Mouse (Mus musculus) cortical plate, adult 2 months (tissue): ENCODE data around the gene Mob3a. TPM values are rescaled to one million over a fixed set of nuclear protein-coding genes. Genes with fewer than 3 reads are reported as not detected.

Experiments used
- H3K27ac ChIP-seq: fragments of 200-500 bp; 2 replicates; pipeline ENCODE4 v1.5.1; 2012; ENCODE audit warnings: low read length, control low read depth, inconsistent platforms; ENCODE audit not compliant: insufficient read depth
- H3K4me1 ChIP-seq: fragments of 200-500 bp; 2 replicates; pipeline ENCODE4 v1.6.1; 2011; ENCODE audit warnings: low read length; ENCODE audit not compliant: control insufficient read depth, insufficient read depth
- H3K4me3 ChIP-seq: fragments of 200-500 bp; 2 replicates; pipeline ENCODE4 v1.5.1; 2011; ENCODE audit warnings: mild to moderate bottlenecking, low read length, control low read depth; ENCODE audit not compliant: insufficient read depth
- CTCF ChIP-seq: fragments of 200-500 bp; IDR thresholded peaks from 2 replicates; pipeline ENCODE4 v1.5.1; 2011; ENCODE audit warnings: mild to moderate bottlenecking, control low read depth, low read length; ENCODE audit not compliant: insufficient read depth; ENCODE audit errors: extremely low read depth
- POLR2A ChIP-seq: fragments of 200-500 bp; IDR thresholded peaks from 2 replicates; pipeline ENCODE4 v1.6.1; 2011; ENCODE audit warnings: mild to moderate bottlenecking, low read length, control low read depth; ENCODE audit not compliant: insufficient read depth; ENCODE audit errors: extremely low read depth
- polyA plus RNA-seq: library from polyadenylated mRNA; depleted of rRNA; stranded (reverse); fragments of >200 nt; gene quantifications from 2 replicates; pipeline ENCODE4 v1.2.3, GENCODE M21; 2012

Gene Mob3a
- polyA plus RNA-seq, 1 experiment = 9.4 TPM

GRCm38 (mm10) chr10:80702536-80703390 lies 986 bp upstream of the Mob3a start:
- TF ChIP-seq POLR2A (peak; percentile 48; the same call in 1 of the 2 replicates), CTCF (no peak)
- peak overlapping the region; percentile 57 for H3K4me3 ChIP-seq

DNA sequence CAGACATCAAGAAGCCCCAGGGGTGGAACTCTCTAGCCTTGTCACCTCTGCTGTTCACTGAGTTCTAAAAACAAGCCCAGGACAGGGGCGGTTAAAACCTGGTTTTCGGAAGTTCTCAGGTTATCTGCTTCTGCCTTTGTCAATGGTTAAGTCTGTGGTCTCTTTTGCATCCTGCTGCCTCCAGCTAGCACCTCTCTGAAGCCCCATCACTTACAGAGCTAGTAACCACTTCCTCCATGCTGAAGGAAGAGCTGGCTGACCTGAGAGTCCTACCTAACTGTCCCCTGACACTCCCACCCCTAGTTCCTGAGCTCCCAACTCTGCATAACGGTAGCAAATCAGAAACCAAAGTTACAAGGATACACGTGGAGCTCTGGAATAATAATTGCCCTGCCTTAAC lies 1.0 kb downstream of the Mob3a start:
- Histone ChIP-seq H3K27ac (no peak overlapping the region), H3K4me3 (no peak overlapping the region), H3K4me1 (peaks cover 2% of the 10 kb centered on the region; the same call in 1 of the 2 replicates)
- TF ChIP-seq CTCF (no peak), POLR2A (no peak)

More at GRCm38 (mm10) chr10:80702536-80703390, 986 bp upstream of the Mob3a start:
- Histone ChIP-seq H3K27ac (peak overlapping the region; percentile 56), H3K4me1 (peaks cover 2% of the 10 kb centered on the region; the same call in 1 of the 2 replicates)

DNA sequence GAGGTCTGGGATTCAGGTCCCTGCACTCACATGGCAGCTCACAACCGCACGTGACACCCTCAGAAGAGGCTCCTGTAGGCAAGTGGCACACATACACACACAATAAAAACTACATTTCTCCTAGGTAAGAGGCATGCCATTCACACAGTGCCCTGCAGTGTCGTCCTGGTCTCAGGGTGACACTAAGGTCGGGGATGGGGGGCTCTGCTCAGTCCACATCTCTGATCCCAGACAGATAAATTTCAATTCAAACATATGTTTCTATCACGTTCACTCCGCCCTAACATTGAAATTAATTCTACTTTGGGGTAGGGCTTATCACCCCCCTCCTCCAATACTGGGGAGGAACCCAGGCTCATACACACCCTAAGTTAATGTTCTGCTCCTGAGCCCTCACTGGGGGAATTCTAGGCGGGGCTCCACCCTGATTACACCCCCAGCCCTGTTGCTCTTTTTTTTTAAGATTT lies 1.7 kb downstream of the Mob3a start:
- Histone ChIP-seq H3K4me1 (peaks cover 2% of the 10 kb centered on the region; the same call in 1 of the 2 replicates), H3K4me3 (no peak overlapping the region), H3K27ac (no peak overlapping the region)
- TF ChIP-seq POLR2A (no peak), CTCF (no peak)

- Histone ChIP-seq H3K4me1 (peaks cover 2% of the 10 kb centered on the region; the same call in 1 of the 2 replicates), H3K4me3 (no peak overlapping the region), H3K27ac (no peak overlapping the region)
- TF ChIP-seq CTCF (no peak), POLR2A (no peak)
Measured at GRCm38 (mm10) chr10:80698605-80699004, 3.2 kb downstream of the Mob3a start.

- Histone ChIP-seq H3K27ac (no peak overlapping the region), H3K4me1 (peaks cover 2% of the 10 kb centered on the region; the same call in 1 of the 2 replicates), H3K4me3 (no peak overlapping the region)
- no peak for TF ChIP-seq POLR2A
- no peak for TF ChIP-seq CTCF
Measured at GRCm38 (mm10) chr10:80697812-80698211, 4.0 kb downstream of the Mob3a start.

DNA sequence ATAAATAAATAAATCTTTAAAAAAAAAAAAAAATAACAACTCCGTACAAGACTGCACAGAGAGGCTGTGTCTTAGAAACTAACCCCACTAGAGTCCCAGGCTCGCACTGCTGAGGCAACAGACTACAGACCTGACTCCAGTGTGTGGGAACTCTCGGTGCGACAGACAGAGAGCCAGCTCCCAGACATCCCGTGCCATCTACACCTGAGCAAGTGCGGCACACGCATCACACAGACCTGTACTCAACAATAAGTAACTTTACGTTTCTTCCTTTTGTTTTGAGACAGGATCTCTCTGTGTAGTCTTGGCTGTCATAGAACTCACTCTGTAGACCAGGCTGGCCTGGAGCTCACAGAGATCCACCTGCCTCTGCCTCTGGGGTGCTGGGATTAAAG lies 4.4 kb downstream of the Mob3a start:
- no peak overlapping the region for H3K27ac ChIP-seq
- peaks cover 2% of the 10 kb centered on the region; the same call in 1 of the 2 replicates for H3K4me1 ChIP-seq
- no peak overlapping the region for H3K4me3 ChIP-seq
- no peak for TF ChIP-seq POLR2A
- no peak for TF ChIP-seq CTCF

DNA sequence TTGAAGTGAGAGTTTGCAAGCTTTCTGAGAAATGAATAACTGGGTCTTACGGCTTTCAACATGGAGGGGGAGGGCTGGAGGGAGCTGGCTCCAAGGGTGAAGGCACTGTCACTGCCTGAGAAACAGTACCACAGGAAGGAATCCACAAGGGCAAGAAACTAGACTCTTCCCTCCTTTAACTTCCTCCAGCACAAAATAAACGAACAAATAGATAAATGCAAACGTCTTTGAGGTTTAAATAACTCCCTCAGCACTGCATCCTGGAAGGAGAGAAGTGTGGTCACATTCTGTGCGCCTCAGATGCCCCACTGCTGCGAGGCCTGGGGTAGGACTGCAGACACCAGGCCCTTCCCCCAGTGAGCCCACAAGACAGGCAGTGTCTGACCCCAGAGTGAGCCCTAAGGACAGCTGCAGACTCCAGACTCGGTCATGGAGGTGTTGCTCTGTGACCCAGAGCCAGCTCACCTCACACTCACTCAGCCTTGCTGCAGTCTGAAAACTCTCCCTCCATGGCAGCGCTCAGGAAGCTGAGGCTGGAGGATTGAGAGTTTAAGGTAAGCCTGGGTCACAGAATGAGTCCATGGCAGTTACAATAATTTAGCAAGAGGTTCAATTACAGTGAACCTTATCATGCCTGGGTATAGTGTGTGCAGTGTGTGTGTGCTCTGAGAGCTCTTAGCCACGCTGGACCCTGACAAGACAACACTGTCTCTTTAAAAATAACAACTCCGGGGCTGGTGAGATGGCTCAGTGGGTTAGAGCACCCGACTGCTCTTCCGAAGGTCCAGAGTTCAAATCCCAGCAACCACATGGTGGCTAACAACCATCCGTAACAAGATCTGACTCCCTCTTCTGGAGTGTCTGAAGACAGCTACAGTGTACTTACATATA lies 5.0 kb downstream of the Mob3a start:
- Histone ChIP-seq H3K4me3 (no peak overlapping the region), H3K27ac (no peak overlapping the region), H3K4me1 (peaks cover 2% of the 10 kb centered on the region; the same call in 1 of the 2 replicates)
- TF ChIP-seq POLR2A (no peak), CTCF (no peak)

- TF ChIP-seq CTCF (no peak), POLR2A (no peak)
- no peak overlapping the region for H3K4me3 ChIP-seq
- peaks cover 2% of the 10 kb centered on the region; the same call in 1 of the 2 replicates for H3K4me1 ChIP-seq
- no peak overlapping the region; the same call in 1 of the 2 replicates for H3K27ac ChIP-seq
Measured at GRCm38 (mm10) chr10:80695801-80696501, 5.8 kb downstream of the Mob3a start.

- Histone ChIP-seq H3K4me1 (no peaks in the 10 kb centered on the region), H3K27ac (no peak overlapping the region), H3K4me3 (no peak overlapping the region)
- TF ChIP-seq POLR2A (no peak), CTCF (no peak)
Measured at GRCm38 (mm10) chr10:80695186-80695585, 6.6 kb downstream of the Mob3a start.
